Mouse (Mus musculus) CH12.LX (cell line): ENCODE data around the gene Capg. TPM values are rescaled to one million over a fixed set of nuclear protein-coding genes. Genes with fewer than 3 reads are reported as not detected.

Experiments
- DNase-seq: peaks from one replicate; pipeline ENCODE4 v3.0.0-alpha.2; 2013; ENCODE audit errors: extremely low read depth
- H3K27ac ChIP-seq: 2 replicates; pipeline ENCODE4 v1.5.1; 2012; ENCODE audit warnings: low read depth, mild to moderate bottlenecking, control low read depth, moderate library complexity; ENCODE audit not compliant: insufficient read depth
- H3K27me3 ChIP-seq: replicated peaks from 2 replicates; pipeline ENCODE3; 2012; ENCODE audit warnings: inconsistent platforms
- H3K36me3 ChIP-seq, 2 experiments: replicated peaks in 1 of 2; 2 replicates each; pipeline versions ENCODE3 to v1.6.1; 2012; ENCODE audit warnings: inconsistent platforms in 1 of 2, low read length in 1 of 2, mild to moderate bottlenecking in 1 of 2, mixed read lengths in 1 of 2, moderate library complexity in 1 of 2; ENCODE audit not compliant: control insufficient read depth in 1 of 2, insufficient read depth in 1 of 2
- H3K4me1 ChIP-seq, 2 experiments: 2 replicates each; pipeline ENCODE4 v1.6.1; 2012; ENCODE audit warnings: inconsistent platforms in 1 of 2, moderate library complexity in 1 of 2; ENCODE audit not compliant: insufficient read depth in 2 of 2, control insufficient read depth in 1 of 2
- H3K4me2 ChIP-seq: 2 replicates; pipeline ENCODE4 v1.6.1; 2012; ENCODE audit warnings: low read depth, mild to moderate bottlenecking, control low read depth; ENCODE audit not compliant: poor library complexity, insufficient read depth, severe bottlenecking
- H3K4me3 ChIP-seq, 3 experiments: fragments of 150-350 bp in 1 of 3; sonication (generic) in 1 of 3; replicated peaks in 1 of 3; 2 replicates each; pipeline versions ENCODE3 to v1.5.1; 2011 to 2012; ENCODE audit warnings: low read depth in 2 of 3, low read length in 2 of 3, mild to moderate bottlenecking in 2 of 3, moderate library complexity in 2 of 3, control low read depth in 1 of 3, improper control_type of control experiment in 1 of 3, inconsistent platforms in 1 of 3, mixed read lengths in 1 of 3; ENCODE audit not compliant: poor library complexity in 1 of 3
- H3K79me2 ChIP-seq: replicated peaks from 2 replicates; pipeline ENCODE4 v1.6.1; 2012; ENCODE audit warnings: mild to moderate bottlenecking, moderate library complexity; ENCODE audit not compliant: control insufficient read depth, poor library complexity, insufficient read depth, severe bottlenecking; ENCODE audit errors: extremely low read depth
- H3K9ac ChIP-seq: 2 replicates; pipeline ENCODE4 v1.6.1; 2012; ENCODE audit warnings: low read depth, mild to moderate bottlenecking, control low read depth, moderate library complexity; ENCODE audit not compliant: insufficient read depth
- H3K9me3 ChIP-seq: replicated peaks from 2 replicates; pipeline ENCODE3; 2012; ENCODE audit warnings: low read length, inconsistent platforms, mixed read lengths
- BHLHE40 ChIP-seq: IDR thresholded peaks from 2 replicates; pipeline ENCODE4 v1.6.1; 2011; ENCODE audit warnings: mild to moderate bottlenecking, low read depth, low read length, improper control_type of control experiment
- CHD2 ChIP-seq: IDR thresholded peaks from 2 replicates; pipeline ENCODE4 v1.6.1; 2011; ENCODE audit warnings: low read length, improper control_type of control experiment
- CTCF ChIP-seq, 2 experiments: IDR thresholded peaks in 1 of 2; conservative IDR thresholded peaks in 1 of 2; 2 replicates each; pipeline ENCODE4 v1.5.1; 2011 to 2012; ENCODE audit warnings: low read depth in 2 of 2, low read length in 2 of 2, improper control_type of control experiment in 1 of 2, inconsistent platforms in 1 of 2, mild to moderate bottlenecking in 1 of 2, moderate library complexity in 1 of 2
- E2F4 ChIP-seq: IDR thresholded peaks from 2 replicates; pipeline ENCODE4 v1.6.1; 2011; ENCODE audit warnings: low read depth, low read length, improper control_type of control experiment; ENCODE audit not compliant: insufficient replicate concordance
- ELF1 ChIP-seq: IDR thresholded peaks from 2 replicates; pipeline ENCODE4 v1.6.1; 2014; ENCODE audit warnings: low read depth, mild to moderate bottlenecking, inconsistent platforms, low read length, improper control_type of control experiment
- EP300 ChIP-seq: IDR thresholded peaks from 2 replicates; pipeline ENCODE4 v1.6.1; 2011; ENCODE audit warnings: low read length, improper control_type of control experiment
- ETS1 ChIP-seq: conservative IDR thresholded peaks from 2 replicates; pipeline ENCODE4 v1.6.1; 2012; ENCODE audit warnings: low read depth, mild to moderate bottlenecking, inconsistent platforms, low read length, improper control_type of control experiment, moderate library complexity
- GABPA ChIP-seq: IDR thresholded peaks from 2 replicates; pipeline ENCODE4 v1.6.1; 2012; ENCODE audit warnings: low read depth, low read length, improper control_type of control experiment, inconsistent platforms; ENCODE audit not compliant: insufficient replicate concordance
- IRF4 ChIP-seq: IDR thresholded peaks from 2 replicates; pipeline ENCODE4 v1.6.1; 2014; ENCODE audit warnings: low read depth, mild to moderate bottlenecking, inconsistent platforms, low read length, improper control_type of control experiment
- JUND ChIP-seq: conservative IDR thresholded peaks from 2 replicates; pipeline ENCODE4 v1.6.1; 2011; ENCODE audit warnings: low read depth, low read length, improper control_type of control experiment
- MAX ChIP-seq: IDR thresholded peaks from 2 replicates; pipeline ENCODE4 v1.6.1; 2011; ENCODE audit warnings: low read length, improper control_type of control experiment
- MAZ ChIP-seq: IDR thresholded peaks from 2 replicates; pipeline ENCODE4 v1.6.1; 2012; ENCODE audit warnings: low read depth, mild to moderate bottlenecking, inconsistent platforms, low read length, improper control_type of control experiment, moderate library complexity
- MEF2A ChIP-seq: IDR thresholded peaks from 2 replicates; pipeline ENCODE4 v1.6.1; 2014; ENCODE audit warnings: low read depth, mild to moderate bottlenecking, inconsistent platforms, low read length, improper control_type of control experiment, borderline replicate concordance
- MYC ChIP-seq: IDR thresholded peaks from 2 replicates; pipeline ENCODE4 v1.6.1; 2011; ENCODE audit warnings: low read depth, mild to moderate bottlenecking, improper control_type of control experiment, low read length
- NELFE ChIP-seq: IDR thresholded peaks from 2 replicates; pipeline ENCODE4 v1.6.1; 2011; ENCODE audit warnings: low read depth, low read length, improper control_type of control experiment
- PAX5 ChIP-seq: IDR thresholded peaks from 2 replicates; pipeline ENCODE4 v1.6.1; 2012; ENCODE audit warnings: low read length, inconsistent platforms, mixed read lengths
- POLR2A ChIP-seq: IDR thresholded peaks from 2 replicates; pipeline ENCODE4 v1.6.1; 2011; ENCODE audit warnings: low read depth, mild to moderate bottlenecking, improper control_type of control experiment, low read length
- POLR2AphosphoS2 ChIP-seq: IDR thresholded peaks from 2 replicates; pipeline ENCODE4 v1.6.1; 2011; ENCODE audit warnings: low read depth, low read length, improper control_type of control experiment
- RCOR1 ChIP-seq: conservative IDR thresholded peaks from 2 replicates; pipeline ENCODE4 v1.6.1; 2012; ENCODE audit warnings: low read depth, mild to moderate bottlenecking, inconsistent platforms, low read length, improper control_type of control experiment
- SIN3A ChIP-seq: IDR thresholded peaks from 2 replicates; pipeline ENCODE4 v1.6.1; 2012; ENCODE audit warnings: low read length, improper control_type of control experiment, inconsistent platforms
- SMC3 ChIP-seq: IDR thresholded peaks from 2 replicates; pipeline ENCODE4 v1.6.1; 2011; ENCODE audit warnings: low read depth, low read length, improper control_type of control experiment
- TBP ChIP-seq: conservative IDR thresholded peaks from 2 replicates; pipeline ENCODE4 v1.6.1; 2011; ENCODE audit warnings: low read depth, low read length, improper control_type of control experiment
- TCF12 ChIP-seq: IDR thresholded peaks from 2 replicates; pipeline ENCODE4 v1.6.1; 2014; ENCODE audit warnings: low read depth, mild to moderate bottlenecking, inconsistent platforms, low read length, improper control_type of control experiment
- UBTF ChIP-seq: IDR thresholded peaks from 2 replicates; pipeline ENCODE4 v1.6.1; 2012; ENCODE audit warnings: low read depth, mild to moderate bottlenecking, inconsistent platforms, low read length, improper control_type of control experiment, moderate library complexity
- USF1 ChIP-seq: IDR thresholded peaks from 2 replicates; pipeline ENCODE4 v1.6.1; 2014; ENCODE audit warnings: low read depth, mild to moderate bottlenecking, inconsistent platforms, low read length, improper control_type of control experiment
- USF2 ChIP-seq: conservative IDR thresholded peaks from 2 replicates; pipeline ENCODE4 v1.6.1; 2011; ENCODE audit warnings: low read depth, low read length, improper control_type of control experiment
- ZC3H11A ChIP-seq: IDR thresholded peaks from 2 replicates; pipeline ENCODE4 v1.6.1; 2012; ENCODE audit warnings: low read depth, mild to moderate bottlenecking, inconsistent platforms, low read length, improper control_type of control experiment
- ZNF384 ChIP-seq: IDR thresholded peaks from 2 replicates; pipeline ENCODE4 v1.6.1; 2012; ENCODE audit warnings: low read depth, low read length, improper control_type of control experiment, inconsistent platforms
- dilution Hi-C: fragments of 300-500 bp; cut with MboI; formaldehyde crosslinking; loops from 2 replicates; pipeline ENCODE4 v1.14.3; 2020; ENCODE audit warnings: low sequenced_read_pairs; ENCODE audit not compliant: extremely low pct_unique_long_range_greater_than_20kb, extremely low pct_ligation_motif_present
- in situ Hi-C: fragments of 300-500 bp; cut with MboI; formaldehyde crosslinking; loops from 3 replicates; pipeline ENCODE4 v1.14.3; 2019; ENCODE audit warnings: low sequenced_read_pairs, low pct_ligation_motif_present, low pct_unique_long_range_greater_than_20kb, mixed read lengths
- polyA plus RNA-seq: library from polyadenylated mRNA; unstranded; fragments of >175 nt; gene quantifications from 2 replicates; pipeline ENCODE4 v1.2.1, GENCODE M21; 2012; ENCODE audit warnings: low read depth; ENCODE audit not compliant: insufficient read length
- total RNA-seq, 2 experiments: library from RNA; depleted of rRNA; stranded (reverse); fragments of 300-350 nt in 1 of 2; fragments of >200 nt in 1 of 2; gene quantifications; 2 replicates each; pipeline ENCODE4 v1.2.3; 2012 to 2014

Capg gene
- total and polyA plus RNA-seq, 3 experiments: 175 to 264 (median 196) TPM

GRCm38 (mm10) chr6:72506104-72506503, 38.1 kb upstream of the Capg start:
- no peak overlapping the region for H3K4me2 ChIP-seq
- no peak overlapping the region for H3K27ac ChIP-seq
- dilution Hi-C loops (no loop called here), in situ Hi-C loops (no loop called here)
- H3K4me1 ChIP-seq: peaks cover 12 to 35% of the 10 kb centered on the region in 2 experiments
- DNase-seq: no peak
- H3K27me3 ChIP-seq: no peaks in the 10 kb centered on the region
- TF ChIP-seq IRF4 (no peak), USF2 (no peak), CTCF (conservative IDR thresholded peaks at IDR 0.05 in 1 of 2, IDR thresholded peaks at IDR 0.05 in 1 of 2; ENCODE audit: low read depth in 2 of 2, low read length in 2 of 2) (no peak), EP300 (no peak), E2F4 (no peak), GABPA (no peak), SIN3A (no peak), UBTF (no peak), CHD2 (no peak), JUND (no peak), POLR2AphosphoS2 (no peak), MEF2A (no peak), MYC (no peak), ELF1 (no peak), SMC3 (no peak), MAZ (no peak), ZC3H11A (no peak), NELFE (no peak), TCF12 (no peak), POLR2A (no peak)
- H3K9me3 ChIP-seq: peaks cover 3% of the 10 kb centered on the region
- H3K9ac ChIP-seq: no peak overlapping the region
- H3K79me2 ChIP-seq: no peaks in the 10 kb centered on the region
- no peaks in the 10 kb centered on the region for H3K36me3 ChIP-seq
- H3K4me3 ChIP-seq: no peak overlapping the region

- Histone ChIP-seq H3K4me2 (no peak overlapping the region), H3K4me1 (peaks cover 13 to 42% of the 10 kb centered on the region in 2 experiments), H3K36me3 (no peaks in the 10 kb centered on the region), H3K79me2 (no peaks in the 10 kb centered on the region), H3K9me3 (peaks cover 3% of the 10 kb centered on the region), H3K4me3 (no peak overlapping the region), H3K27ac (no peak overlapping the region), H3K9ac (peak overlapping the region; percentile 34; the same call in 1 of the 2 replicates), H3K27me3 (no peaks in the 10 kb centered on the region)
- dilution Hi-C loops: no loop called here
- peak; percentile 30 for DNase-seq
- in situ Hi-C loops: no loop called here
- TF ChIP-seq UBTF: no peak
- TF ChIP-seq ZNF384: no peak
- no peak for TF ChIP-seq PAX5
- TF ChIP-seq JUND: no peak
- no peak for TF ChIP-seq TBP
- no peak for TF ChIP-seq USF1
- TF ChIP-seq SMC3: no peak
- no peak for TF ChIP-seq ETS1
- TF ChIP-seq POLR2A: no peak
- TF ChIP-seq NELFE: no peak
- no peak for TF ChIP-seq ELF1
- no peak for TF ChIP-seq RCOR1
- no peak for TF ChIP-seq CTCF (conservative IDR thresholded peaks at IDR 0.05 in 1 of 2, IDR thresholded peaks at IDR 0.05 in 1 of 2; ENCODE audit: low read depth in 2 of 2, low read length in 2 of 2)
- no peak for TF ChIP-seq BHLHE40
- TF ChIP-seq MAX: no peak
These were observed 35.6 kb upstream of the Capg start for GRCm38 (mm10) chr6:72508596-72508995.
